Mouse (Mus musculus): Measurements from ENCODE around the gene 1600015I10Rik. TPM values are rescaled to one million over a fixed set of nuclear protein-coding genes. Genes with fewer than 3 reads are reported as not detected.

1600015I10Rik gene
- total RNA-seq, 2 experiments from 2014 or later, result 0.12 TPM; not detected in 1

GRCm38 (mm10) chr6:48967868-48968267 lies 38.2 kb downstream of the 1600015I10Rik start:
- DNase-seq, result no peak

GRCm38 (mm10) chr6:48974663-48975062 lies 45.0 kb downstream of the 1600015I10Rik start, which contains the start of gene Doxl2:
Gene Doxl2, plus strand, starts transcription at chr6:48974963.
- DNase-seq, result no peak

GRCm38 (mm10) chr6:48979616-48980015 lies 49.9 kb downstream of the 1600015I10Rik start:
- DNase-seq, result no peak

GRCm38 (mm10) chr6:48982305-48982704 lies 52.6 kb downstream of the 1600015I10Rik start:
- DNase-seq, result no peak

Other genes starting within 250 kb of the 1600015I10Rik start
- gene Gimap4, start 245.3 kb upstream of the 1600015I10Rik start, total RNA-seq (2021), result 10 to 100 TPM; 50.2 to 52.8 TPM
- gene Gimap6, start 221.7 kb upstream of the 1600015I10Rik start, total RNA-seq (2021), result 10 to 100 TPM; 70.8 to 75.9 TPM
- gene Gm28053, start 211.3 kb upstream of the 1600015I10Rik start, total RNA-seq (2021), result 10 to 100 TPM in 1 of 2 experiments, 1 to 10 TPM in 1; 9.1 to 10.3 TPM
- gene Gimap7, start 211.3 kb upstream of the 1600015I10Rik start, total RNA-seq (2021), result 1 to 10 TPM in 1 of 2 experiments, under 1 TPM in 1; 0.96 to 1.6 TPM
- gene Gimap1, start 190.8 kb upstream of the 1600015I10Rik start, total RNA-seq (2021), result 10 to 100 TPM; 18.7 to 24.2 TPM
- 10 to 100 TPM; 14.2 to 19.5 TPM for gene Gimap5, start 183.7 kb upstream of the 1600015I10Rik start, total RNA-seq (2021)
- 1 to 10 TPM; 4.5 to 5.4 TPM for gene Gimap3, start 159.0 kb upstream of the 1600015I10Rik start, total RNA-seq (2021)
- 100 to 1,000 TPM; 138 to 148 TPM for gene Tmem176a, start 89.0 kb upstream of the 1600015I10Rik start, total RNA-seq (2021)
- gene Tmem176b, start 88.4 kb upstream of the 1600015I10Rik start, total RNA-seq (2021), result 100 to 1,000 TPM; 280 to 302 TPM
- gene Aoc1, start 57.0 kb upstream of the 1600015I10Rik start, total RNA-seq (2021), result not detected
- not detected for gene Doxl2, start 45.1 kb downstream of the 1600015I10Rik start, total RNA-seq (2021)
- gene Svs1, start 57.0 kb downstream of the 1600015I10Rik start, total RNA-seq (2021), result not detected
- gene Gpnmb, start 106.7 kb downstream of the 1600015I10Rik start, total RNA-seq (2021), result under 1 TPM; 0.55 to 0.84 TPM
- 10 to 100 TPM; 45.7 to 52.5 TPM for gene Malsu1, start 143.9 kb downstream of the 1600015I10Rik start, total RNA-seq (2021)